Mouse (Mus musculus) intestine, embryonic 16.5 days (tissue): ENCODE measurements around the gene Cdkal1. TPM values are rescaled to one million over a fixed set of nuclear protein-coding genes. Genes with fewer than 3 reads are reported as not detected.

ENCODE experiments used
- ATAC-seq: fragments of 200-750 bp; cut with Nextera tagmentation; 2 replicates; pipeline ENCODE4 v1.8.0; 2017; ENCODE audit warnings: moderate TSS enrichment, moderate library complexity
- H3K27ac ChIP-seq: fragments of 300-500 bp; sonication (generic); 2 replicates; pipeline ENCODE4 v1.5.1; 2014; ENCODE audit warnings: mild to moderate bottlenecking, low read length
- H3K27me3 ChIP-seq: fragments of 300-500 bp; sonication (generic); replicated peaks from 2 replicates; pipeline ENCODE4 v1.6.1; 2014; ENCODE audit warnings: low read length, control low read depth, mixed read lengths; ENCODE audit not compliant: control insufficient read depth, insufficient read depth
- H3K36me3 ChIP-seq: fragments of 300-500 bp; sonication (generic); 2 replicates; pipeline ENCODE4 v1.6.1; 2014; ENCODE audit warnings: low read length, control low read depth; ENCODE audit not compliant: control insufficient read depth, insufficient read depth
- H3K4me1 ChIP-seq: fragments of 300-500 bp; sonication (generic); 2 replicates; pipeline ENCODE4 v1.6.1; 2014; ENCODE audit warnings: low read length, control low read depth, mixed read lengths; ENCODE audit not compliant: control insufficient read depth, insufficient read depth
- H3K4me2 ChIP-seq: fragments of 300-500 bp; sonication (generic); 2 replicates; pipeline ENCODE4 v1.6.1; 2014; ENCODE audit warnings: low read depth, low read length, control low read depth
- H3K4me3 ChIP-seq: fragments of 300-500 bp; sonication (generic); 2 replicates; pipeline ENCODE4 v1.5.1; 2014; ENCODE audit warnings: mild to moderate bottlenecking, low read length
- H3K9ac ChIP-seq: fragments of 300-500 bp; sonication (generic); 2 replicates; pipeline ENCODE4 v1.6.1; 2014; ENCODE audit warnings: low read depth, low read length
- H3K9me3 ChIP-seq: fragments of 300-500 bp; sonication (generic); 2 replicates; pipeline ENCODE4 v1.6.1; 2016; ENCODE audit warnings: low read length, control low read depth; ENCODE audit not compliant: control insufficient read depth
- WGBS: fragments of 180-500 bp; shearing (Covaris S2); extraction: QIAGEN DNeasy Blood & Tissue Kit; methylation state at CpG from one replicate; pipeline ENCODE4 v1.1.7; 2014; 5-methylcytosine and 5-hydroxymethylcytosine counted together
- polyA plus RNA-seq: library from polyadenylated mRNA; unstranded; fragments of >200 nt; fragmentation: Nextera tagmentation; extraction: Ambion mirVana; gene quantifications from 2 replicates; pipeline ENCODE4 v1.2.1, GENCODE M21; 2015

Gene Cdkal1
- polyA plus RNA-seq, 1 experiment from 2014 or later: 25.0 TPM

DNA sequence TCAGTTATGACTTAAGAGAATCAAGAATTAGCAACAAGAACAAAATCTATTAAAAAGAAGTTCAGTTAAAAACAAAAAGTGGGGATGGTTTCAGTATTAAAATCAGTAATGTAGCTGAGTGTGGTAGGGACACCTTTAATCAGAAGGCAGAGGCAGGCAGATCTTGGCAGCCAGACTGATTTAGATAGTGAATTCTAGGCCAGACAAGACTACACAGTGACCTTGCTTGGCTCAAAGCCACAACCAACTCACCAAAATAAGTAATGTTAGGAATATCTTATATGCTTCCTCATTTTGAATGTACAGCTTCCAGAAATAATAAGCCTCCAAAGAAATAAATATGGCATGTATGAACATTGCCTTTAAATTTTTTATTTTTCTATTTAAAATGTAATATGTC, 301.7 kb downstream of the Cdkal1 start:
- Histone ChIP-seq H3K27me3 (no peaks in the 10 kb centered on the region), H3K4me3 (no peak overlapping the region), H3K4me1 (no peaks in the 10 kb centered on the region), H3K36me3 (no peaks in the 10 kb centered on the region), H3K9me3 (no peaks in the 10 kb centered on the region), H3K27ac (no peak overlapping the region), H3K9ac (no peak overlapping the region), H3K4me2 (no peak overlapping the region)
- no peak for ATAC-seq

DNA sequence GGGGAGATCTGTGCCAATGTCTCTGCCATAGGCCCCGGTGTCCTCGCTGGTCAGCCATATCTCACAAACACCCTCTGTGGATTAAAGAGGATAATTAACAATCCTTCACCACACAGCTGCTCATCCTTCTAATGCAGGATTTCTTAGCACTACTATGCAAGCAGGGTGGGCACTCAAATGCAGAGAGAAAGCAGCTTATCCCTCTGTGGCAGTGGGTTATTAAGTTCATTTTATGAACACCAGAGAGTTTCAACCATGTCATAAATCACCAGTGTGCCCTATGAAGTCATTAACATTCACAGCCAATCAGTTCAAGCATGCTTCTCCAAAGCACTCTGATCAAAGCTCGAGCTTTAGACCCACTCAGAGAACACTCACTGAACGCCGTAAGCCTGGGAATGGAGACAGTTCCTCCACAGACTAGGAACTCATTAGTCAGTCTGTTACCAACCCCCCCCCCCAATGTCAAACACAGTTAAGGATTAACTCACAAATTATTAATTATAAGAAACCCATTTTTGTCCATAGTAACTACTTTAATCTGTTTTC, 303.1 kb downstream of the Cdkal1 start:
- ATAC-seq: no peak
- Histone ChIP-seq H3K27me3 (no peaks in the 10 kb centered on the region), H3K4me1 (no peaks in the 10 kb centered on the region), H3K9ac (no peak overlapping the region), H3K4me3 (no peak overlapping the region), H3K36me3 (no peaks in the 10 kb centered on the region), H3K9me3 (no peaks in the 10 kb centered on the region), H3K27ac (no peak overlapping the region), H3K4me2 (no peak overlapping the region)
- WGBS: 68% methylated on average over 5 of the region's 5 CpGs

DNA sequence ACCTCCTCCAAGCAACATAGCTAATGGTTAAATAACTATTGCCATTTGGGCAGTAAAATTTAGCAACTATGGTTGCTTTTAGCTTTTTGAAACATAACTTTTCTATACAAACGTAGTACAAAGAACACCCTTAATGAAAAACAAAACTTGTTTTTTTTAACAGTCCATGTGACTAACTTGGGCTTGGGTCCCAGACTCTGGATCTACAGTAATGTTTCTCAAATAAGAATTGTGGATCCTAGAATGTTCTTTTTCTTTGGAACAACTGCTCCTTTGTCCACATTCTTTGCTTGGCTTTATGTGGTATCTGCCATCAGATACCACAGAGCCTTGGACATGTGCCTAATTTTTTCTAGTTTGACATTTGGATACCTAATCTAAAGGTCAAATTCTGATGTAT, 304.6 kb downstream of the Cdkal1 start:
- Histone ChIP-seq H3K9me3 (no peaks in the 10 kb centered on the region), H3K9ac (no peak overlapping the region), H3K4me2 (no peak overlapping the region), H3K36me3 (no peaks in the 10 kb centered on the region), H3K4me1 (no peaks in the 10 kb centered on the region), H3K4me3 (no peak overlapping the region), H3K27me3 (no peaks in the 10 kb centered on the region), H3K27ac (no peak overlapping the region)
- WGBS: 73% methylated on average over 1 of the region's 1 CpGs
- no peak for ATAC-seq

DNA sequence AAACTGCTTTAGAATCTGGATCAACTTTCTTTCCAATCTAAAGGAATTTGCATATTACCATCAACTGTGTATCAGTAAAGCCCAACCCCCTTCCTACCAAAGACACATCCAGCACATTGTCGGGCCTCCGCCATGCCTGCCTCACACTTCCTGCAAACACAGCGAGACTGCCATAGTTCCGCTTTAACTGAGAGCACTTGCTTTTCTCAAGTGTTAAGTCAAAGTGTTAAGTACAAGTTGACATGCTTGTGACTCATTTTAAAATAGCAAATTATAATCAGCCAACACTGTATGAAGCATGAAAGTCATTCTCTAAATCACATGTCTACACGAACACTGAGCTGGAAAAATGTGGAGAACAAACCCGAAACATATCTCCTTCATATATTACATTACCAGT, 305.3 kb downstream of the Cdkal1 start:
- Histone ChIP-seq H3K9ac (no peak overlapping the region), H3K4me3 (no peak overlapping the region), H3K36me3 (no peaks in the 10 kb centered on the region), H3K4me1 (no peaks in the 10 kb centered on the region), H3K9me3 (no peaks in the 10 kb centered on the region), H3K27ac (no peak overlapping the region), H3K4me2 (no peak overlapping the region), H3K27me3 (no peaks in the 10 kb centered on the region)
- 90% methylated on average over 6 of the region's 6 CpGs for WGBS
- no peak for ATAC-seq

DNA sequence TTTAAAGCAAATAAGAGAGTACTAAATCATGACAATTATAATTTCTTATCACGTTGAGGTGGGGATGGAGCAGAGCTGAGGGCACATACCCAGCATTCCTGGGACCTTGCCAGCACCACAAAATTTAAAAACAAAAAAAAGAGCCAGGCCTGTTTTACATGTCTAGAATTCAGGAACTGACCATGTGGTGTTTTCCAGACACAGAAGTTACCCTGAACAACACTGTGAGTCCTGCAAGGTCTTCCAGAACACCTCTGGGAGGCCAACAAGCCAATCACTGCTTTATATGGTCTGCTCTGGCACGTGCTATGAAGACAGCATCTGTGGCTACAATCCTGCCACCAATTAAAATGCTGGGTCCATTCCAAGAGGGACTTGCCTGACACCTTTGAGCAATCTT, 305.7 kb downstream of the Cdkal1 start:
- 42% methylated on average over 2 of the region's 2 CpGs for WGBS
- no peaks in the 10 kb centered on the region for H3K27me3 ChIP-seq
- no peak overlapping the region for H3K9ac ChIP-seq
- H3K27ac ChIP-seq: no peak overlapping the region
- no peaks in the 10 kb centered on the region for H3K9me3 ChIP-seq
- H3K4me1 ChIP-seq: no peaks in the 10 kb centered on the region
- H3K4me3 ChIP-seq: no peak overlapping the region
- no peak overlapping the region for H3K4me2 ChIP-seq
- H3K36me3 ChIP-seq: no peaks in the 10 kb centered on the region
- ATAC-seq: no peak

DNA sequence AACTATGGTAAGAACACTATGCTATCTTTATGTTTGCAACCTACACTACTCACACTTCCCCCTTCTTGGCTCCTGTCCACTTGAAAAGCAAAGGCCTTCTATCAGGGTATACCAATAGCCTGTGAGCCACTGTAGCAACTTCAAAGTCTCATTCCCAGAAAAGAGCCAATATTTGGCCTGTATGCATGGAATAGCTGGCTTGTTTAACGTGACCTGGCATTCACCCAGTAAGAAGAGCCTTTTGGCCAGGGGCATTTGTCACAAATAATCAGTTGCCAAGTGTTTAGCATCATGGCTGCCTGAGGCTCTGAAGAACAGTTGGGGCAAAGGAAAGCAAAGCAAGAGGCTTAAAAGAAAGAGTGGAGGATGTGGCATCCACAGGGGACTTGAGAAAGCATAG, 317.6 kb downstream of the Cdkal1 start:
- H3K36me3 ChIP-seq: no peaks in the 10 kb centered on the region

DNA sequence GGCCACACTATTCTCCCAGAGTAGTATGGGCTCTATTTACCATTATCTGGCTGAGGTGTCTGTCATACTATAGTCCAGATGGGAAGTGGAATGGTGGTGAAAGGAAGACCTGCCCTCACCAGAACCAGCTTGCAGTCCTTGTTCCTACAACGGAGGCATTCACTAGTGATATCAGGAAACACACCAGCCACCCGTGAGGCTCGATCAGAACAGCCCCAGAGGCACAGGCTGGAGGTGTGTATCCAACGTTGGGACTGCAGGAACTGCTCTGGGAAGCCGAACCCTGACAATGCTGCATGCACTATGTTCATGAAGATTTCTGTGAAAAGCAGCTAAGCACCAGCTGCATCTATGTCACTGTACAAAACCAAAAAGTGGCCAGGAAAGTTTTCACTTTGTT, 321.9 kb downstream of the Cdkal1 start:
- H3K27me3 ChIP-seq: no peaks in the 10 kb centered on the region
- ATAC-seq: no peak
- H3K36me3 ChIP-seq: no peaks in the 10 kb centered on the region
- 66% methylated on average over 5 of the region's 5 CpGs for WGBS
- no peaks in the 10 kb centered on the region for H3K4me1 ChIP-seq
- H3K4me3 ChIP-seq: no peak overlapping the region
- no peaks in the 10 kb centered on the region for H3K9me3 ChIP-seq
- H3K9ac ChIP-seq: no peak overlapping the region
- no peak overlapping the region for H3K27ac ChIP-seq
- no peak overlapping the region for H3K4me2 ChIP-seq

More for the DNA sequence above, 317.6 kb downstream of the Cdkal1 start:
- Histone ChIP-seq H3K4me2 (no peak overlapping the region), H3K27me3 (no peaks in the 10 kb centered on the region), H3K4me3 (no peak overlapping the region), H3K9me3 (no peaks in the 10 kb centered on the region), H3K9ac (no peak overlapping the region), H3K4me1 (no peaks in the 10 kb centered on the region), H3K27ac (no peak overlapping the region)
- ATAC-seq: no peak
- WGBS: 71% methylated on average over 1 of the region's 1 CpGs

DNA sequence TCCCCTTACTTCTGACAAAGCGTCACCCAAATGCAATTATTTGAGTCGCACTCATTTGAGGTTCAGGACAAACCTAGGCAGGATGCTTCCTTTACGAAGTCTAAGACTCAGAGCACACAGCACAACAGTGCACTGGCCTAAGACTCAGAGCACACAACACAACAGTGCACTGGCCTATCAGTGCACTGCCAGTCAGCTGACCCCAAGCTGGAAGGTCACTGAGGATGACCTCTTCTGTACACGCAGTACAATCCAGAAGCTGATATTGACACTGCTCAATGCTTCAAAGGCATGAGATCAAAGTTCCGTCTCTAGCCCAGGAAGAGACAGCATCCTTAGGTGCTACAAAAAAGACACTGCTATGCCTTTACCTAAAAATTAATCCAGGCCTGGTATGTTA, 327.1 kb downstream of the Cdkal1 start:
- no peaks in the 10 kb centered on the region for H3K9me3 ChIP-seq
- no peak overlapping the region for H3K4me3 ChIP-seq
- no peak for ATAC-seq
- H3K27ac ChIP-seq: no peak overlapping the region
- no peak overlapping the region for H3K4me2 ChIP-seq
- whole genome bisulfite sequencing: 79% methylated on average over 5 of the region's 5 CpGs
- no peaks in the 10 kb centered on the region for H3K36me3 ChIP-seq
- no peaks in the 10 kb centered on the region for H3K4me1 ChIP-seq
- no peaks in the 10 kb centered on the region for H3K27me3 ChIP-seq
- no peak overlapping the region for H3K9ac ChIP-seq

DNA sequence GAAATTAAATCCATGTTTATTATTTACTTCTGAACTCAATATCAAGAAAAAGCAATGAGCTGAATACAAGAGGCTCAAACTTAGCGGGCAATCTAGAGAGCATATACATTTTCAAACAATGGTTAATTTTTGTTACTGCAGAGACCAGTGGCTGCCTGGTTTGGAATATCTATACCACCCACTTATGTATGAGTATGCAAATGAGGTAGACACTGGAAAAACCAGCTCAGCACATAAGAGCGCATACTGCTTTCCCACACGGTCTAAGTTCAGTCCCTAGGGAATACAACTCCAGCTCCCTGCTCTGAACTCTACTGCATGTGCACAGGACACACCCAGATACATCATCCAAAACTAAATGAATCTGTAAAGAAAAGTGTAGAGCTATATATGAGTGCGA, 334.2 kb downstream of the Cdkal1 start:
- ATAC-seq: no peak
- H3K27me3 ChIP-seq: no peaks in the 10 kb centered on the region
- no peak overlapping the region for H3K27ac ChIP-seq
- no peak overlapping the region for H3K4me2 ChIP-seq
- H3K9me3 ChIP-seq: no peaks in the 10 kb centered on the region
- WGBS: 80% methylated on average over 4 of the region's 4 CpGs
- no peak overlapping the region for H3K9ac ChIP-seq
- no peak overlapping the region for H3K4me3 ChIP-seq
- no peaks in the 10 kb centered on the region for H3K36me3 ChIP-seq
- no peaks in the 10 kb centered on the region for H3K4me1 ChIP-seq

DNA sequence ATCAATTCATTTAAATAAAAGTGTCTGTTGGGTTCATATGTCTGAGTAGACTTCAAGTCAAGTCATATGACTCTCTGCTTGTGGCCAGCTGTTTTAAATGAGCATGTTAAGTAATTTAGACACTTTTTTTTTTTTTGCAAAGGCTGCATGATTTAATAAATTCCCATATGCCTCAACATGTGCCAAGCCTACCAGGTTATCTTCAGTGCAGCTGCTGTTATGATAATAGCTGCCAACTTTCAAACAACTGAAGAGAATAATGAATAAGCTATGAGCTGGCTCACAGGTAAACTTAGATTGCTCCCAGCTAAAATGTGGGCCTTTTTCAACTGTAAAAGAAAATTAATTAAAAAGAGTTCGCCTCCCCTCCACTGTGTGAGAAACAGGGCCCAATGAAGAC, 341.4 kb downstream of the Cdkal1 start:
- no peak overlapping the region for H3K4me2 ChIP-seq
- no peaks in the 10 kb centered on the region for H3K4me1 ChIP-seq
- no peak for ATAC-seq

More for the DNA sequence above, 341.4 kb downstream of the Cdkal1 start:
- Histone ChIP-seq H3K27ac (no peak overlapping the region), H3K9ac (no peak overlapping the region), H3K36me3 (no peaks in the 10 kb centered on the region), H3K27me3 (no peaks in the 10 kb centered on the region), H3K9me3 (no peaks in the 10 kb centered on the region), H3K4me3 (no peak overlapping the region)
- 78% methylated on average over 1 of the region's 1 CpGs for WGBS
